Mouse (Mus musculus): ENCODE measurements around the gene Tmprss9.

Tmprss9 gene

GRCm38 (mm10) chr10:80939671-80940070 lies 68.0 kb downstream of the Tmprss9 start:
- peak; percentile 78 to 87 for DNase-seq

GRCm38 (mm10) chr10:80940320-80940987 lies 68.8 kb downstream of the Tmprss9 start:
- DNase-seq = peak; percentile 46 to 58

GRCm38 (mm10) chr10:80940988-80941347 lies 69.3 kb downstream of the Tmprss9 start:
- no peak for DNase-seq

GRCm38 (mm10) chr10:80942919-80943318 lies 71.3 kb downstream of the Tmprss9 start:
- DNase-seq = no peak

GRCm38 (mm10) chr10:80943701-80944100 lies 72.1 kb downstream of the Tmprss9 start:
- no peak for DNase-seq

- DNase-seq = no peak
Measured at GRCm38 (mm10) chr10:80944231-80944630, 72.6 kb downstream of the Tmprss9 start.

- no peak for DNase-seq
Measured at GRCm38 (mm10) chr10:80946684-80947437, 75.2 kb downstream of the Tmprss9 start.

GRCm38 (mm10) chr10:80947802-80948201 lies 76.2 kb downstream of the Tmprss9 start:
- DNase-seq = peak; percentile 43 to 66

- no peak for DNase-seq
Measured at GRCm38 (mm10) chr10:80948570-80948969, 76.9 kb downstream of the Tmprss9 start.

- DNase-seq = no peak
Measured at GRCm38 (mm10) chr10:80949081-80949480, 77.4 kb downstream of the Tmprss9 start.

Data from cerebellum, postnatal 25 days (tissue).